Mouse (Mus musculus) v-Abl transformed pro-B cells (cell line): ENCODE results near the gene Ezh1.

ENCODE experiments used
- in situ Hi-C, 2 experiments: fragments of 400-800 bp; cut with MboI; formaldehyde crosslinking; loops; one replicate each; pipeline ENCODE4 v1.15.1; 2025; ENCODE audit not compliant: unreplicated experiment in 2 of 2

Gene Ezh1

DNA sequence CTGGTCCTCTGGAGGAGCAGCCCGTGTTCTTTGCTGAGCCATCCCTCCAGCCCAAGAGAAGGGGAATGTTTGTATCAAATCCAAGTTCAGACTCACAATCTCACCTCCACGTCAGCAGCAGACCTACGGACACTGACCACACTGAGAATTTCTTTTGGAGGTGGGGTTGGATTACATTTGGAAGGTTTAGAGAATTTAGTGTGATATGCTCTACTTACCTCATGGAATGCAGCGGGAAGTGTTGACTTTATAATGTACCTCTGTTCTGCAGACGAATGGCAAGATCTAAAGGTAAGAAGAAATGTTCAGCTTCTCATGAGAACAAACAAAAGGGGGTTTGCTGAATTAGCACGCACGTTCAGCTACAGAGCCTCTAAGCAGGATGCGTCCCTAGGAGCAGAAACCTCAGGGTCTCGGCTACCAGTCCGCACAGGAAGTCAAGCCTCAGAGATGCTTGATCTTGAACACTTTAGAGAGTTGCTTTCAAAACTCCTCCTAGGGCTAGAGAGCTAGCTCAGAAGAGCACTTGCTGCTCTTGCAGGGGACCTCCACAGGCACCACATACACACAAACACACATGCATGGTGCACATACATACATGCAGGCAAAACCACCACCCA lies 7.7 kb downstream of the Ezh1 start:
- in situ Hi-C loops: loop anchor here (10.0 kb wide), 2 partner anchors 86 to 176 kb away; partner anchors contain the start of gene Becn1 (in 1 of the 2)

DNA sequence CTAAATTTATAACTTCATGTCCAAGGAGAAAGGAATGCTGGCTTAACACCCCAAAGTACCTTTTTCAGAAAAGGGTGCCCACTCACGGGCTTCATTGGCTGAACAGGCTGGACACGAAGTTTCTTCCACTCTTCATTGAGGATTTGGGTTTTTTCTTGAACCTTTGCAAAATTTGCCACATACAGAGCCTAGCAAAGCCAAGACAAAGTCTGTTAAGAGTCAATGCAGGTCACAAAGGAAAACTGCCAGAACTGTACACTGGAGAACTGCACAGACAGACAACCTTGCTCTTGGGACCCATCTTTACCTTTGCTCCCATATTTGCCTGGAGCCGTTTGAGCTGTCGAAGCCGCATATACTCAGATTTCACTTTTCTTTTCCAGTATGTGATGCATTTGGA lies 9.3 kb downstream of the Ezh1 start:
- in situ Hi-C loops: loop anchor here (10.0 kb wide), 2 partner anchors 88 to 178 kb away; partner anchors contain the start of gene Becn1 (in 1 of the 2)

DNA sequence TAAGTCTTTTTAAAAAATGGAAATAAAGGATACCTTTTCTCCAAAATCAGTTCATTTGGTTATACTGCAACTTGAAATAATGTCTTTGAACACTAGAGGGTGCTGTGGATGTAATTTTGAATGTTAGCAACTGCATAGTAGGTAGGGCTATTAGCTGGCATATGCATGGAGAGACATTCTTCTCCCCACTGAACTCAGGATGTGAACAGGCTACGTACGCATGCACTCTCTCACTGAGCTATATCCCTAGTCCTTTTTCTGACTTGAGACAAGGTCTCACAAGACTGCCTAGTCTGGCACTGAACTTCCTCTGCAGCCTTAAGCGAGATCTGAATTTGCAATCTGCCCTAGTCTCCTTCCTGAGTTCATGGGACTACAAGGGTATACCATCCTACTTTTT lies 14.3 kb downstream of the Ezh1 start:
- in situ Hi-C loops: loop anchor here (5.0 to 10.0 kb wide), 6 partner anchors 35 to 185 kb away; partner anchors contain the start of genes Becn1 (in 2 of the 2), Ramp2 (in 1 of the 2) and Vps25 (in 1 of the 2)

DNA sequence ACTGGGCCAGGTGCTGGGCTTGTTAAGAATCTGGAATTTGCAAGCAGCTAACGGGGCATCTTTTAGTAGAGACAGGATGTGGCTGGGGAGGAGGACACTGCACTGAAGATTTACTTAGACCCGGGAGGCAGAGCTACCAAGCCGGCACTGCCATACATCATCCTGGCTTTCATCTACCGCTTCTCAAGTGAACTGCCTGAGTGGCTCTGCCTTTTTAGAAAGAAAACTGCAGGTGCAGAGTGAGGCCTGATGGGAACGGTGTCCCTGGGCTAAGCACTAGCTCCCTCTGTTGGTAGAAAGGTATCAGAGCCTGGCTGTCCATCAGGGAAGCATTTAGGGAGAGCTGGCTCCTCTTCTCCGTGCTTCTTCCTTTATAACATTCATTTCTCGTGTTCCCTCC lies 25.3 kb downstream of the Ezh1 start:
- in situ Hi-C loops: no loop called here

DNA sequence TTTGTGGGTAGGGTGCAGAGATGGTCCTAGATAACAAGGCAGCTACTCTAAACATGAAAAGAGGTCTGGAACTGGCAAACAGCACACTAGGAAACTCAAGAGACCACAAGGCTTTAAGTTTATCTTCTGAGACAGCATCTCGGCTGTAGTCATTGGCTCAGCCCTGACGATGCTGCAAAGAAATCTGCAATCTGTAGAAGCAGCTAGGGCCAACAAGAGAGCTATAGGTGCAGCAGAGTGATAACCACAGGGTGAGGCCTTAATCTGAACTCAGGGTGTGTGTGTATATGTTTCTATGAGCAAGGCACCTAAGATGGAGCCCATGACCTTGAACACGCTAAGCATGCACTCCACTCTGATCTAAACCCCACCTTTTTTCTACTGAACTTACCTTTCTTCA lies 26.7 kb downstream of the Ezh1 start:
- in situ Hi-C loops: loop anchor here (25.0 kb wide), 1 partner anchor 837 kb away; the partner anchor contains the start of gene Hap1 (in 2 of the 2)

DNA sequence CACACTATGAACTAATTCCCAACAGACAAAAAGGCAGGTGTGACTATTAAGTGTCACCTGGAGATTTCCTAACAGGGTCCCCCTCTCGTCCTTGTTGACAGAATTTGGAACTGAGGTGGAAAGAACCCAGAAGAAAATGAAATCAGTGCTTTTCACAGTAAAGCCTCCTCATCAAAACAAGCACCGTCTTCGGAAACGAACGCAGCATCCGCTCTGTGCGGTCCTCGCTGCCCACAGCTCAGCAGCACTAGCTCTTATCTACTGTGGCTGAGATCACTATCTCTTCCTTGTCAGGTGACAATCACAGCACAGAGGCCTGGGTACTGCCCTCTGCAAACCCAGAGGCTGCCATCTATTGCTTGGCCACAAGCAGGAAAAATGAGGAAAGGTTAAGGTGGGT lies 30.1 kb downstream of the Ezh1 start:
- in situ Hi-C loops: loop anchor here (25.0 kb wide), 1 partner anchor 834 kb away; the partner anchor contains the start of gene Hap1 (in 2 of the 2)

DNA sequence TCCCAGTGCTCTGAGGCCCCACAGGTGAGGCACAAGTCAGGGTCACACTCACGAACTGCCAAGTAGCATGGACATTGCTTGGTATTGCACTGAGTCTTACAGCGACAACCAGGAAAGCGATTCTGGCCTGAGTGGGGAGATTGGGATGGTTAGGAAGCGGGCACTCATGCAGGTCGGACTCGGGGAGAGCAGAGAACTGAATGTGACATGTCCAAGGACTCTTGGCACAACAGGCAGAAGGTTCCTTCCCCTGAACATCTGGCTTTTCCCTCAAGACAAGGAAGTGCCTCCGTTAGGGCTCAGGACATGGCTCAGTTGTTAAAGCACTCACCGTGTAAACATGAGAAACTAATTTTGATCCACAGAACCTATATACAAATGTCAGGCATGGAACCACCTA lies 30.7 kb downstream of the Ezh1 start:
- in situ Hi-C loops: loop anchor here (25.0 kb wide), 1 partner anchor 833 kb away; the partner anchor contains the start of gene Hap1 (in 2 of the 2)

DNA sequence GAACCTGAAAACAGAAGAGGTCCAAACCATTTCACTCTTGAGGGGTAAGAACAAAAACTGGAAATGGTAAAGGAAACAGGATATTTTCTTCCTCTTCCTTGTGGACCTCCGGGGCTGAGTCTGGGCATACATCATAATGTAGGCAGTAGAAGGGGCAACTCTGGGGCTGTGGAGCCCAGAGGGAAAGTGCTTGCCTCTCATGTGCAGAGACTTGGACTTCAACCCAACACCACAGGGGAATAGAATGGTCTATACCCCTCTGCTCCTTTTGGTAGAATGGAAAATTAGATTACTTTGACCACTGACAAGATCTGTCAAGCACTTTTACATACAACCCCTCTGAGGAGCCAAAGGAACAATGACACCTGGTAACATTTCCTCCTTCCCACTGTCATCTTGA lies 31.2 kb downstream of the Ezh1 start:
- in situ Hi-C loops: loop anchor here (25.0 kb wide), 1 partner anchor 833 kb away; the partner anchor contains the start of gene Hap1 (in 2 of the 2)

DNA sequence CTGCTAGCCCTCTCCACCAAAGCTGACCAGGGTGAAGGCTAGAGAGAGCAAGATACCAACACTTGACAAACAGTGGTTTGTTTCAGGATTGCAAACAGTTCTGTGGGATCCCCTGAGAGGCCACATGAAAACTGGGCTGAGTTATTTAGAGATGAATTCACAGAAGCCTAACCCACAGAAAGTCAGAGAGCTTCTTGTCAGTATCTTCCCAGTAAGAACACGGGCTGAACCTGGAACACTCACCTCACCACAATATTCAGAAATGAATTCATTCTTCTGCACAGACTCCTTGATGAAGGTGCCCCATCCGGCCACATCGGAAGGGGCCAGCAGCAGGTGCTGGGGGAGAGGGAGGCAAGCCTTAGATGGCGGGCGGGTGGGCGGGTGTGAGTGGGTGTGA lies 31.6 kb downstream of the Ezh1 start:
- in situ Hi-C loops: loop anchor here (25.0 kb wide), 1 partner anchor 832 kb away; the partner anchor contains the start of gene Hap1 (in 2 of the 2)

DNA sequence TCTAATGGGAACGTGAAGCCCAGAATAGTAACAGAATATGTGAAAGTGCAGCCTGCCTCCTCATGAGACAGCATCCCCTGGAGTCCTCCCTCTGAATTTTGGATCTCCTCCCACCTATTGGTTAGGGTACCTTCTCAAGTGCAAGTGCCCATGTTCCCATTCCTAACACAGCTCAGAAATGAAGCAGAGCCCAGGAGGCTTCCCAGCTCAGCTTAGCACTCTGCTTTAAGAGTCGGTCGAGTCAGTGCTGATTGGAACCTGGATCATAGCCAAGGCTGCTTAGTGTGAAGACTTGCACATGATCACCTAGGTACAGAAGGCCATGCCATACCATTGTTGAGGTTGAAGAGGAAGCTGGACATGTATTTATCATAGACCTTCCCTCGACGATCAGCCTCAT lies 32.1 kb downstream of the Ezh1 start:
- in situ Hi-C loops: loop anchor here (25.0 kb wide), 1 partner anchor 832 kb away; the partner anchor contains the start of gene Hap1 (in 2 of the 2)

DNA sequence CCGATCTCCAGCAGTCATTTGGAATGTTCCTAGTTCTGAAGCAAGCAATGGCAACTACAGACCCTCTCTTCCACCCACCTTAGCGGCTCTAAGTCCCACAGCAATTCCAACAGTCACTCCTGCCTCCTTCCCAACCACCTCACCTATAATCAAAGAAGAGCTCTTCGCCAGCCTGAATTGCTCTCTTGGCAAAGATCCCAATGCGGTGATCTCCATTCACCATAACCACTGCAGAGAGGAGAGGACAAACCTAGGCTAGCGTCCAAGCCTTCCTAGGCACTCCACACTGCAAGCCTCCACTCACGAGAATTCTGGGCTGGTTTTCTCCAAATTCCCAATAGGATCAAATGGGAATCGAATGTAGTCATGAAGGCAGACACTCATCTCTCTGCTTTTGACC lies 33.2 kb downstream of the Ezh1 start:
- in situ Hi-C loops: loop anchor here (25.0 kb wide), 1 partner anchor 831 kb away; the partner anchor contains the start of gene Hap1 (in 2 of the 2)

DNA sequence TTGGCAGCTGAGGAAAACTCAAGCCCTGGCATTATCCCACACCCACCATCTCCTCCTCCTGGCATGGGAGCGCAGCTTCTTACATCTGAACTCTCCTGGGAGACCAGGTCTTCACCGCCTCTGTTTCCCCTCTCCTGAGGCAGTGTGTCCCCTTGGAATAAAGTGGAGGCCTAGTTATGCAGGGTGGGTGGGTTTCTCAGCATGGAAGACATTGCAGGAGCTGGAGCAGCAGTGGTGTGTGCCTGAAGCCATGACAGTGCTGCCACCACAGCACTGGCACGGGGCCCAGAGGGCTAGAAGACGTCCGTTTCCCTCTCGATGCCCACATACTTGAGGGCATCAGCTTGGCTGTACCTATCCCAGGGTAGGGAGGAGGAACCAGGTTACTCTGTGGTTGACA lies 33.6 kb downstream of the Ezh1 start:
- in situ Hi-C loops: loop anchor here (25.0 kb wide), 1 partner anchor 830 kb away; the partner anchor contains the start of gene Hap1 (in 2 of the 2)

DNA sequence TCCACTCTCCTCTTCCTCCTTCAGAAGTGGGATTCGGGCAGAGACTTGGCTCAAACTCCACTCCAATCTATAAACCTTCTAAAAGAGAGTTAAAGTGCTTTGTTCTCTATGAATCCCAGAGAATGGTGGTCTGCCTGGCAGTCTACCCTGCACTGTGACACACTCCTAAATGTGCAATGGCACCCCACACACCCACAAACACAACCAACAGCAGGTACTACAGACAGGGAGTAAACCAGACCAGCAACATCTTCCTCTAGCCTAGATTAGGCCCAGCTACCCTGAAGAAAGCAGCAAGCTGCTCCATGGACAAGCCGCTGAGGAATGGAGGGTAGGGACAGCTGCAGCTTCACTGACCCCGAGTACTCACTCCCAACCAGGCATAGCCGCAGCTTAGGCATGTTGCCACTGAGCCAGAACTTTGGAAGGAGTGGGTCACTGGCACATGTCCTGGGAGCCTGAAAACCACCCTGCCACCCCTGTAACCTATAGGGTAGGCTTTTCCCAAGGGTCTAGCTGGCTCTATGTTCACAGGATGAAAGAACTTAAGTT lies 34.3 kb downstream of the Ezh1 start:
- in situ Hi-C loops: loop anchor here (25.0 kb wide), 1 partner anchor 830 kb away; the partner anchor contains the start of gene Hap1 (in 2 of the 2)

DNA sequence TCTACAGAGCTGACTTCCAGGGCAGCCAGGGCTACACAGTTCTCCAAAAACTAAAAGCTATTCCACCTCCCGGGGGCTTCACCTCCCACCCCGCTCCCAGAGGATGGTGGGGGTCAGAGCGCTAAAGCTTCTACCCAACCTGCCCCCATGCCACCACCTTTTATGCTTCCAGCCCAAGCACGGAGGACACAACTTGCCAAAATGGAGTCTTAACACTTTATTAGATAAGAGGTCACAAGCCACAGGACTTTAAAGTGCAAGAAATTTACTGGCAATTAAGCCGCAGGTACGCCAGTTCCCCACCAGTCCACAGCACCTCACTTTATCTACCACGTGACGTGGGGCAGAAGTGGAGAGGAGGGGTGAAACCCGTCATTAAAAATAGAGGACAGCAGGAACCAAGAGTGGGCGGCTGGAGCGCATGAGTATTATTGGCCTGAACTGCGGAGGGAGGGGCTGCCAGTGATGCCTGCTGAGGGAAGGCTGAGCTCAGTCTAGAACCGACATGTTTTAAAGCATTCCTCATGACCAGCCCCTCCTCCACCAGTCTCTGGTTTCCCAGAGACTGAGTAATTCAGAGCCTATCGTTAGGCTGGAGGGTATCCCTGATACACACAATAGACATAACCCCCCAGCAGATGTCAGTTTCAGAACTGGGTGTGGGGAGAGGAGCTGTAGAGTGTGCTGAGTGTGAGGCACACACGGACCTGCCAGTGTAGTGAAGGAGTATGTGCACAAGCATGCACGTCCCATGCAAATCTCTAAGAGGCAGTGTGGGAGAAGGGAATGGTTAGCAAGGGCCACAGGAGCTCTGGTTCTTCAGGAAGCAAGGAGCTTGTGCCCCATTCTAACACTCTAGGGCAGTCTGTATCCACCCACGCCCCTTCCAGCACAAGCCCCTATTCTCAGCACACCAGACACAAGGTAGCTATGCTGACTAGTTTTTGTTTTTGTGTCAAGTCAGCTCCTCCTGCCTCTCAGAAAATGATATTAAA lies 35.1 kb downstream of the Ezh1 start:
- in situ Hi-C loops: loop anchor here (25.0 kb wide), 1 partner anchor 829 kb away; the partner anchor contains the start of gene Hap1 (in 2 of the 2)

DNA sequence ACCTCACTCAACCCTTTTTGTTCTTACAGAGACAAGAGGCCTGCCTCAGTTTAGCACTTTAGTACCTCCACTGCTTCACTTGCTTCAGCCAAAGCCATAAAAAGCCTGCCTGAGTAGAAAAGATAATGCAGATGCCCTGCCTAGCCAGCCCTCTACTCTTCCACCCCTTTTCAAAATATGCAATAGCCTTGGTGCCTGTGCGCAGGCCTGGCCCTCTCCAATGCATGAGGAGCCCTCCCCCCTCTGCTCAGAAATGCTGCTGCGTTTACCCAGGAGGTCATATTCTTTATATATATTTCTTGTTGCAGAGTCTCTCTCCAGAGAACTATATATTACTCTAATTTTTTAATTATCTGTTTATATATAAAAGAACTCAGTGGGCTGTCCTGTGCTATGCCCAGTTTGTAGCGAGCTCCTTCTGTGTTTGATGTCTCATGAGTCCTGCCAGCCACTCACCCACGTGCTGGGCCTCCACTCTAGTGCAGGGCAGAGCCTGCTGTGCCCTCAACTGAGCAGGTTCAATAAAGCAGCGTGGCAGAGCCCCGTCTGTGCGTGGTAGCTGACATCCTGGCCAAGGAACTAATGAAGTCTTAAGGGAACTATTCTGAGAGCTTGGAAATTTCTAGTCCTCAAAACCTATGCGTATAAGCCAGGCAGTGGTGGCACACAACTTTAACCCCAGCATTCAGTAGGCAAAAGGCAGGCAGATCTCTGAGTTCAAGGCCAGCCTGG lies 35.9 kb downstream of the Ezh1 start:
- in situ Hi-C loops: loop anchor here (25.0 kb wide), 1 partner anchor 828 kb away; the partner anchor contains the start of gene Hap1 (in 2 of the 2)

DNA sequence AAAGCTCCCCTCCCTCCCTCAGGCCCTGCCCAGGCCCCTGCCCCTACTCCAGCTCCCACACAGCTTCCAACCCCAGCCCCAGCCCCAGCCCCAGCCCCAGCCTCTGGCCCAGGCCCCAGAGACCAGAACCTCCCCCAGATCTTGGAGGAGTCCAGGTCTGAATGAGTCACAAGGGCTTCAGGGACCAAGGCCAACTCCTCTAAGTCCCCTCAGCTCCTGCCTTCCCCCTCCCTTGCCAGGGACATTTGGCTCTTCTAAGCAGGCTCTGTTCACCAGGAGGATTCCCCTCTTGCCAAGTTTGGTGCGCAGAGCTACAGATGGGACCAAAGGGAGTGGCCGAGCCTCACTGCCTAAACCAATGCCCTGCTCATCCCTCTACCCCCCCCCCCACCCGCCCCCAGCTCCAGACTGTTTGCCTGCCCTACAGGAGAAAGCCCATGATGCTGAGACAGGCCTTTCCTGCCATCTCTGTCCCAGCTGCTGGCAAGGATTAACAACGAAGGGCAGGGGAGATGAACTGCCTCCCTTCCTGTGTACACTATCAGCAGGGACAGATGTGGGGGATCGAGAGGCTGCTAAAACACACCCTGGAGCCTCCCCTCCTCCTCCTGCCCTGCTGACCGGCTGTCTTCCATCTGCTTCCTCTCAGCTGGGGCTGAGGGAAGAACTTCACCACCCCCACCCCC lies 36.6 kb downstream of the Ezh1 start:
- in situ Hi-C loops: loop anchor here (25.0 kb wide), 1 partner anchor 827 kb away; the partner anchor contains the start of gene Hap1 (in 2 of the 2)

DNA sequence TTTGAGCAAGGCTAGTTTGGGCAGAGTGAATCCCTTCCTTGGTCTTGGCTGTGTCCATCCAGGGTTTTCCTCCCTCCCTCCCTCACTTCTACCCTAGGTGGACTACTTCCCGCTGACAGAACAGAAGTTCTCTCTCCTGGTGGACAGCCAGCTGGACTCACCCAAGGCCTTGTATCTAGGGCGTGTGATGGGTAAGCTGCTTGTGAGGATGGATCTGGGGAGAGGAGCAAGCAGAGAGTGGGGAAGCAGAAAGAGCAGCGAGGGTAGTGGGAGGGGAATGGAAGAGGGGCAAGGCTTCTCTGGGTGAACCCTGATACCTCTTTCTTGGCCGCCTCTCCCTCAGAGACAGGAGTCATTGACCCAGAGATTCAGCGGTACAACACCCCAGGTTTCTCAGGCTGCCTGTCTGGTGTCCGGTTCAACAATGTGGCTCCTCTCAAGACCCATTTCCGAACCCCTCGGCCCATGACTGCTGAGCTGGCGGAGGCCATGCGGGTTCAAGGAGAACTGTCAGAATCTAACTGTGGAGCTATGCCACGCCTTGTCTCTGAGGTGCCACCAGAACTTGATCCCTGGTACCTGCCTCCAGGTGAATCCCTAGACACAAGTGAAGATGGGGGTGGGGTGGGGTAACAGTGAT lies 38.0 kb downstream of the Ezh1 start:
- in situ Hi-C loops: loop anchor here (25.0 kb wide), 1 partner anchor 826 kb away; the partner anchor contains the start of gene Hap1 (in 2 of the 2)

DNA sequence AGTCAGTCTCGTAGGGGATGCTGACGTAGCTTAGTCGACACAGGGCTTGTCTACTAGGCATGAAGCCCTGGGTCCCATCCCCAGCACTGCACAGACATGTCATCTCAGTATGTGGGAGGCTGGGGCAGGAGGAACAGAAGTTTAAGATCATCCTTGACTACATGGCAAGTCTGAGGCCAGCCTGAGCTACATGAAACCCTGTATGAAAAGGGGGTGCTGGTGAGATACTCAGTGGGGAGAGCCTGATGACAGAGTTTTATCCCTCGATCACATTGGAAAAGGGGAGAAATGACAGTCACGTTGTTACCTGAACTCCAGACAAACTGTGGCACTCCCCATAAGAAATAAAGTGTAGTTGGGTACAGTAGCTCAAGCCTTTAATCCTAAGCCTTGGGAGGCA lies 38.7 kb downstream of the Ezh1 start:
- in situ Hi-C loops: loop anchor here (25.0 kb wide), 1 partner anchor 825 kb away; the partner anchor contains the start of gene Hap1 (in 2 of the 2)
